Mouse (Mus musculus) embryonic fibroblast, embryonic 13.5 days (primary cell): ENCODE data around the gene Setmar.

ENCODE experiments used
- CTCF ChIP-seq: IDR thresholded peaks from 2 replicates; pipeline ENCODE4 v1.5.1; 2011; ENCODE audit warnings: mild to moderate bottlenecking, control low read depth, low read length, moderate library complexity, borderline replicate concordance; ENCODE audit not compliant: insufficient read depth
- POLR2A ChIP-seq: IDR thresholded peaks from 2 replicates; pipeline ENCODE4 v1.6.1; 2011; ENCODE audit warnings: low read depth, mild to moderate bottlenecking, control low read depth, low read length, moderate library complexity

DNA sequence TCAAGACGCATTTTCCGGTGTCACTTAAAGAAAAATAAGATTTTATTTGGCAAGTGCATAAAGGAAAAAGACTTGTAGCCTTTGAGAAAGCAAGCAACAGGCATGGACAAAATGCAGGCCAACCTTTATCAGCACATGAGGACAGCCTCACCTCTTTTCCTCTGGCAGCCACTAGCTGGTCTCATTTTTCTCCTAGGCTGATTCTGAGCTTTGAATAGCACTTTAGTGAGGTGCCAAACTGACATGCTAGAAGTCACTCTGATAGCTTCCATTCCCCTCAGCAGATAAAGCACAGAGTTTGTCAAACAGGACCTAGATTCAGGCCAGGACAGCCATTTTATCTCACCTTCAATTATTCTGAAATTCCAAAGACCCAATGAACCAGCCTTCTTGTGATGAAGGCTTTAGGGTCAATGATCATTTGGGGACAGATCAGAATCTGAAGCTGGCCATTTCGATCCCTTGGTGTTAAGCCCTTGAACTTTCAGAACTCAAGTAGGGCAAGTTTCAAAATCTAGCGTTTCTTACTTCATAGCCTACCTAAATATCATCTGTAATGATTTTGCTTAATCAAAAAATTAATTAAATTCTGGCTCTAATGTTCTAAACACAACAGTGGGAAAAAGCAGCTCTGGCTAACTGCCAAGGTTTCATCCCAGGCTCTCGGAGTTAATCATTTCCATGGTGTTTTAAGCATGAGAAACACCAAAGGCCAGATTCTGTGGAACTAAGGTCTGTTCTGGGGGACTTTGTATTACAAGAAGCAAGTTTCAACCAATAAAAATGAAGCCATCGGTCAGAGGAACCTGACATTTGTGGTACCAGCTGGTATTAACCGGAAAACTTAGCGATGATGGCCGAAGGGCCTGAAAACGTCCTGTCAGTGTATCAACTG lies 37.3 kb downstream of the Setmar start:
- TF ChIP-seq CTCF: no peak
- TF ChIP-seq POLR2A: no peak
